Mouse (Mus musculus) lung, postnatal 0 days (tissue): ENCODE data around the gene Fbp2.

Experiments
- CTCF ChIP-seq: IDR thresholded peaks from 2 replicates; pipeline ENCODE4 v1.5.1; 2016; ENCODE audit warnings: antibody characterized with exemption, mild to moderate bottlenecking
- EP300 ChIP-seq: IDR thresholded peaks from 2 replicates; pipeline ENCODE4 v1.6.1; 2016; ENCODE audit warnings: antibody characterized with exemption, mild to moderate bottlenecking, control low read depth

GRCm38 (mm10) chr13:62882856-62883255 lies 24.6 kb upstream of the Fbp2 start:
- TF ChIP-seq CTCF, result no peak
- TF ChIP-seq EP300, result no peak
